Mouse (Mus musculus) testis, adult 2 months (tissue): Measurements from ENCODE around the gene Pitpnc1. TPM values are rescaled to one million over a fixed set of nuclear protein-coding genes. Genes with fewer than 3 reads are reported as not detected.

Source experiments
- H3K27ac ChIP-seq: fragments of 200-500 bp; 2 replicates; pipeline ENCODE4 v1.5.1; 2012; ENCODE audit warnings: low read depth, low read length; ENCODE audit not compliant: control insufficient read depth, insufficient read depth
- H3K27me3 ChIP-seq: fragments of 200-500 bp; 2 replicates; pipeline ENCODE4 v1.6.1; 2012; ENCODE audit warnings: mild to moderate bottlenecking, low read length, moderate library complexity; ENCODE audit not compliant: control insufficient read depth, insufficient read depth
- H3K36me3 ChIP-seq: fragments of 200-500 bp; 2 replicates; pipeline ENCODE4 v1.6.1; 2012; ENCODE audit warnings: mild to moderate bottlenecking, low read length; ENCODE audit not compliant: control insufficient read depth, insufficient read depth
- H3K4me1 ChIP-seq: fragments of 200-500 bp; 2 replicates; pipeline ENCODE4 v1.6.1; 2012; ENCODE audit warnings: low read length; ENCODE audit not compliant: control insufficient read depth, insufficient read depth
- H3K4me3 ChIP-seq: fragments of 200-500 bp; 2 replicates; pipeline ENCODE4 v1.5.1; 2012; ENCODE audit warnings: low read depth, mild to moderate bottlenecking, low read length, moderate library complexity, mixed read lengths; ENCODE audit not compliant: control insufficient read depth
- CTCF ChIP-seq: fragments of 200-500 bp; IDR thresholded peaks from 2 replicates; pipeline ENCODE4 v1.5.1; 2012; ENCODE audit warnings: low read depth, mild to moderate bottlenecking, inconsistent platforms, low read length, moderate library complexity; ENCODE audit not compliant: control insufficient read depth, insufficient read depth, insufficient replicate concordance
- POLR2A ChIP-seq: fragments of 200-500 bp; IDR thresholded peaks from 2 replicates; pipeline ENCODE4 v1.6.1; 2012; ENCODE audit warnings: low read depth, mild to moderate bottlenecking, inconsistent platforms, low read length, moderate library complexity; ENCODE audit not compliant: control insufficient read depth
- polyA plus RNA-seq: library from polyadenylated mRNA; depleted of rRNA; stranded (reverse); fragments of >200 nt; gene quantifications from 2 replicates; pipeline ENCODE4 v1.2.3, GENCODE M21; 2012

Pitpnc1 gene
- polyA plus RNA-seq, 1 experiment: 1.5 TPM

GRCm38 (mm10) chr11:107282481-107282880 lies 188.0 kb downstream of the Pitpnc1 start:
- Histone ChIP-seq H3K27me3 (no peaks in the 10 kb centered on the region), H3K27ac (no peak overlapping the region), H3K4me3 (no peak overlapping the region), H3K36me3 (no peaks in the 10 kb centered on the region), H3K4me1 (no peaks in the 10 kb centered on the region)
- TF ChIP-seq CTCF (no peak), POLR2A (no peak)

- TF ChIP-seq CTCF: no peak
- no peak for TF ChIP-seq POLR2A
- no peak overlapping the region for H3K4me3 ChIP-seq
- no peaks in the 10 kb centered on the region for H3K27me3 ChIP-seq
- H3K36me3 ChIP-seq: no peaks in the 10 kb centered on the region
- no peaks in the 10 kb centered on the region for H3K4me1 ChIP-seq
- no peak overlapping the region for H3K27ac ChIP-seq
Measured at GRCm38 (mm10) chr11:107279258-107279657, 191.2 kb downstream of the Pitpnc1 start.

- H3K4me1 ChIP-seq: no peaks in the 10 kb centered on the region
- no peak overlapping the region for H3K4me3 ChIP-seq
- TF ChIP-seq CTCF: no peak
- no peak for TF ChIP-seq POLR2A
- no peak overlapping the region for H3K27ac ChIP-seq
- no peaks in the 10 kb centered on the region for H3K27me3 ChIP-seq
- no peaks in the 10 kb centered on the region for H3K36me3 ChIP-seq
Measured at GRCm38 (mm10) chr11:107276898-107277297, 193.6 kb downstream of the Pitpnc1 start.

- Histone ChIP-seq H3K4me3 (no peak overlapping the region), H3K27me3 (no peaks in the 10 kb centered on the region), H3K27ac (no peak overlapping the region), H3K36me3 (no peaks in the 10 kb centered on the region), H3K4me1 (no peaks in the 10 kb centered on the region)
- TF ChIP-seq CTCF (no peak), POLR2A (no peak)
Measured at GRCm38 (mm10) chr11:107276337-107276736, 194.2 kb downstream of the Pitpnc1 start.

- no peaks in the 10 kb centered on the region for H3K4me1 ChIP-seq
Measured at GRCm38 (mm10) chr11:107275902-107276301, 194.6 kb downstream of the Pitpnc1 start.

GRCm38 (mm10) chr11:107274206-107274605 lies 196.3 kb downstream of the Pitpnc1 start:
- no peak overlapping the region for H3K27ac ChIP-seq
- H3K27me3 ChIP-seq: no peaks in the 10 kb centered on the region
- no peaks in the 10 kb centered on the region for H3K36me3 ChIP-seq
- no peak for TF ChIP-seq CTCF
- no peak for TF ChIP-seq POLR2A
- no peak overlapping the region for H3K4me3 ChIP-seq
- no peaks in the 10 kb centered on the region for H3K4me1 ChIP-seq

More at GRCm38 (mm10) chr11:107275902-107276301, 194.6 kb downstream of the Pitpnc1 start:
- TF ChIP-seq POLR2A: no peak
- peak; percentile 35; the same call in 1 of the 2 replicates for TF ChIP-seq CTCF
- Histone ChIP-seq H3K27me3 (no peaks in the 10 kb centered on the region), H3K27ac (no peak overlapping the region), H3K36me3 (no peaks in the 10 kb centered on the region), H3K4me3 (no peak overlapping the region)

GRCm38 (mm10) chr11:107272351-107272975 lies 198.0 kb downstream of the Pitpnc1 start:
- TF ChIP-seq POLR2A (no peak), CTCF (no peak)
- H3K27ac ChIP-seq: no peak overlapping the region
- H3K4me3 ChIP-seq: no peak overlapping the region
- no peaks in the 10 kb centered on the region for H3K36me3 ChIP-seq
- no peaks in the 10 kb centered on the region for H3K27me3 ChIP-seq
- H3K4me1 ChIP-seq: no peaks in the 10 kb centered on the region
